Mouse (Mus musculus): ENCODE measurements at regions not wholly inside any gene's neighbourhood (a gene's known extent, or its start where the extent isn't known, plus 50 kb on each side); places are given as distances from the start of the nearest gene placed in this dataset.

- no peak for TF ChIP-seq CTCF (IDR thresholded peaks at IDR 0.05; ENCODE audit: insufficient read depth, low read length)
- TF ChIP-seq POLR2A (IDR thresholded peaks at IDR 0.05; ENCODE audit: borderline replicate concordance, extremely low read depth, low read depth, low read length), result no peak
Measured at GRCm38 (mm10) chr8:8367282-8367871, 293.7 kb downstream of the Efnb2 start.
